Mouse (Mus musculus) urinary bladder, adult 2 months (tissue): ENCODE results near the gene Itga2b. TPM values are rescaled to one million over a fixed set of nuclear protein-coding genes. Genes with fewer than 3 reads are reported as not detected.
A peak's percentile ranks its signal among the peaks of the same experiment; 100 is the strongest.
"Not testable (repeated sequence)": the region's sequence is repeated elsewhere in the genome, so short reads cannot be mapped to it uniquely, and the experiment has no call there.

Experiments
- DNase-seq: peaks from one replicate; pipeline ENCODE4 v3.0.0; 2022; ENCODE audit warnings: low spot score
- polyA plus RNA-seq: library from polyadenylated mRNA; depleted of rRNA; stranded (reverse); fragments of >200 nt; gene quantifications from 2 replicates; pipeline ENCODE4 v1.2.3, GENCODE M21; 2012; rRNA removed

Gene Itga2b
- polyA plus RNA-seq, 1 experiment: 7.2 TPM

DNA sequence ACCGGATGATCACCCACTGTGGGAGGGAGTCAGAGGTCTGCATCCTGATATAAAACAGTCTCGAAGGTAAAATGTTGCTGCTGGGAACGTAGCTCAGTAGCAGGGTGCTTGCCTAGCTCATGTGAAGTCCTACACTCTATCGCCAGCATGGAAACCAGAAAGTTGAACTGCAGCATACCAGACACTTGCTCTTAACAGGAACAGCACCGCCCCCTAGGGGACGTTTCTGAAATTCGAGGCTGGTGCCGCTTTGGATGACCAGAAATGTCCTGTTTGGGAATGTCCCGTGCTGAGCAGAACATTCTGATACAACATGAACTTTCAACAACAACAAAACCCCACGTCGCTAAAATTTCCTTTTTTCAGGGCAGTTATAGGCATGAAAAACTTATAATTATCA is 58.2 kb downstream of the Itga2b start:
- peak; percentile 75 for DNase-seq

GRCm38 (mm10) chr11:102411061-102411460 is 58.9 kb downstream of the Itga2b start:
- DNase-seq: no peak

DNA sequence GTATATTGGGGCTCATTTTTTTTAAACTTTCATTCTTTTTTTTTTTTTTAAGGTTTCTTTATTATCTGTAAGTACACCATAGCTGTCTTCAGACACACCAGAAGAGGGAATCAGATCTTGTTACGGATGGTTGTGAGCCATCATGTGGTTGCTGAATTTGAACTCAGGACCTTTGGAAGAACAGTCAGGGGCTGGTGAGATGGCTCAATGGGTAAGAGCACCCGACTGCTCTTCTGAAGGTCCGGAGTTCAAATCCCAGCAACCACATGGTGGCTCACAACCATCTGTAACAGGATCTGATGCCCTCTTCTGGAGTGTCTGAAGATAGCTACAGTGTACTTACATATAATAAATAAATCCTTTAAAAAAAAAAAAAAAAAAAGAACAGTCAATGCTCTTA is 59.6 kb downstream of the Itga2b start:
- not testable (repeated sequence) for DNase-seq

- DNase-seq: no peak
These were observed 60.1 kb downstream of the Itga2b start for GRCm38 (mm10) chr11:102409795-102410330.

DNA sequence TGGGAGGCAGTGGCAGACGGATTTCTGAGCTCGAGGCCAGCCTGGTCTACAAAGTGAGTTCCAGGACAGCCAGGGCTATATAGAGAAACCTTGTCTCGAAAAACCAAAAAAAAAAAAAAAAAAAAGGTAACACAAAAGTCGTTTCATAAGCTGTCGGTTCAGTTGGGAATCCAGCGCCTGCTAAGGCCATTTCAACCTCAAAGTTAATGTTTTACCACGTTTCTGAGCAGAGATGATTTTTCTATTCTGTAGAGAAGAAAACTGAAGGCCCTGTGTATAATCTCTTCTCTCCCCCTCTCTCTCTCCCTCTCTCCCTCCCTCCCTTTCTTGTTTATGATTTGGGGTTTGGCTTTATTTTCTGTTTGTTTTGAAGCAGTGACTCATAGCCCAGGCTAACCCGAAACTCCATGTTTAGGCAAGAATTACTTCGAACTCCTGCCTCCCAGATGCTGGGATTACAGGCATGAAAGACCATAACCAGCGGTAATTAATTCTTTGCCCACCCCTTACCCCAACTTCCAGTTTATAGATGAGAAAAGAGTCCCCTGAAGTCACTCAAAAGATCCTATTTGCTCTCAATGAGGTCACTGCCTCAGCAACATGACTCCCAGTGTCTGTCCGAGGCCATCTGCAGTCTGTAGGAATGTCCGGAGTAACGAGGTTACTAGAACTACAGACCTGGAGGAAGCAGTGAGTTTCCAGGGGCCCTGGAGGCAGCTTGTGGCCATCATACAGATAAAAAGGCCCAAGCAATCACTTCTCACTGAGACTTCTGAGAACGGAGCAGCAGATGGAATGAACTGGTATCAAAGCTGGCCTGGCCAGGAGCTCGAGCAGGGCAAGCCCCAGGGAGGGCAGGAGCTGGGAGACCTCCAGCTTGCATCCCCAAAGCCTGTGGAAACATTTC is 60.8 kb downstream of the Itga2b start:
- DNase-seq: no peak

- peak; percentile 77 for DNase-seq
These were observed 61.5 kb downstream of the Itga2b start for GRCm38 (mm10) chr11:102408344-102408876.

DNA sequence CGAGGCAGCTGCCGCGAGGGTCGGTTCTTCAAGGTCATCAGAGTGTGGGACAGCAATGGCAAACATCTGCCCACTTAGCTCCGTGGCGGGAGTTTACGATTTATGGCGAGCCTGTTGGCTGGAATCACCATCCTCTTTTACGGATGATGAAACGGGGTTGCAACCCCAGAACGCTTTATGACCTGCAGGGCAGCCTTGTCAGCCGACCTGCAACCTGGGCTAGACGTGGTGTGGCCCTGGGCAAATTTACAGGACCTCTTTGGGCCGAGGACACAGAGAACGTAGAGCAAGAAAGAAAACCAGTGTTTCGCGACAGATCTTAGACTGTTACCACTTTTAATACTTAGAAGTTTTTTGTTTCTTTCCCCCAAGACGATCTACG is 62.1 kb downstream of the Itga2b start, which contains the start of gene Slc25a39:
TSS of gene Slc25a39 (minus strand) at position 113 of the 382 bp plus-strand sequence.
- DNase-seq: no peak

GRCm38 (mm10) chr11:102406900-102407833 is 62.8 kb downstream of the Itga2b start:
- peak; percentile 90 for DNase-seq

- DNase-seq: no peak
These were observed 63.5 kb downstream of the Itga2b start for GRCm38 (mm10) chr11:102406401-102406800.

DNA sequence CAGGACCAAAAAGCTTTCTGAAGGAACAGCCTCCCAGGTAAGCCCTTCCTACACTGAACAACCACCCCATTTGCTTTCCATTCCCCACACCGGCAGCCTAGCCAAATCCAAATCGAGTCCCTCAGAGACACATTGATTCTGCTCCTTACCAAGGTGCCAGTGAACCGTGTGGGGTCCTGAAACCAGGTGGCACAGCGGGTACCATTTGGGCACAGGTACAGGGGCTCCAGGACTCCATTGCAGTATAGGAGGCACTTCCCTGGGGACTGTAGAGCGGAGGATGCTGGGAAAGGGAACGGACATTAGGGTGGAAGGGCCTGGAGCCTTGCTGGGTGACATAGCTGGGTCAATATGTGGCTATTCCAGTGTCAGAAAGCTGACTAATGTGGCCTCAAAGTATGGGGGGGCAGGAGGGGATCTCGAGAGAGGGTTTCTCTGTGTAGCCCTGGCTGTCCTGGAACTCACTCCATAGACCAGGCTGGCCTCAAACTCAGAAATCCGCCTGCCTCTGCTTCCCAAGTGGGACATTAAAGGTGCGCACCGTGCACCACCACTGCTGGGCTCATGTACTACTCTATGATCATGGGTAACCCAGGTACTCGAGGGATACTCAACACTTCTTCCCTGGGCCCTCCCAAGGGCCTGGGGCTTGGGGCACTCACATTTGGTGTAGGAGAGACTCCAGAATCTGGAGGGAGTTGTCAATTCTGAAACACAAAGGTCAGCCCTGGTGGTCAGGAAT is 64.2 kb downstream of the Itga2b start:
- no peak for DNase-seq

DNA sequence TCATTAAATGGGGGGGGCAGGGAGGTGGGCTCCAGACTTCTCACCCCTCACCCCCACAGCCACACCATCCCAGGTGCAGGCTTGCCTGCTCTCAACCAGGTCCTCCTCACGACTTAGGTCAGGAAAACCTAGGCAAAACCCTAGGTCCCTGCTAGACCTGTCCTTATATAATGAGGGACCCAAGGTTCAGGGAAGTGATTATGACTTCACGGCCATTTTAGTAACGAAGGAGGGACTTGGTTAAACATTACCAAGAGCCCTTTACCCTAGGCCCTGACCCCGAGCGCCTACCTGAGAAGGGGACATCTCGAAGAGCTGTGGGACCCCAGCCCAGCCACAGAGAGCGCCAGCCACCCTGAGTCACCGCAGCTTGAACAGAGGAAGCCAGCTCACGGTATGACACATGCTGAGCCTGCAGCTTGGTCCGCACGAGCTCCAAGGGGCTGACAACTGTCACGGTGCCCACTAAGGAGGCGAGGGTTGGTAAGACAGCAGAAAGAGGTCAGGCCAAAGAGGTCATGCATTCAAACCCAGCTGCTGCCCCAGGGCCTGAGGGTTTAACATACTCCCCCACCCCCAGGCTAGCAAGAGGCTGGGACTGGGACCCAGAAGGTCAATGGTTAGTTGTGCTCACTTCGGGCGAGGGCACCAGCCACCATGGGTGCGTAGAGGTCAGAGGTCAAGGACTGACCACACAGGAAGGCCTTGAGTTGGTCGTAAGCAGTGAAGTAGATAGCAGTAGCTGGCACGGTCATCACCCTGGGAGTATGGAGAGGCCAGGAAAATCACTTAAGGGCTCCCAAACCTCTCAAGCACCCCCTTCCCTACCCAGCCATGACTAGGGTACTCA is 65.5 kb downstream of the Itga2b start:
- DNase-seq: no peak

GRCm38 (mm10) chr11:102403657-102404056 is 66.3 kb downstream of the Itga2b start:
- no peak for DNase-seq

Other genes starting within 250 kb of the Itga2b start
- gene Hdac5, start 240.0 kb downstream of the Itga2b start, polyA plus RNA-seq: 58.1 and 75.4 TPM in 2 replicates
- gene BC030867, start 221.2 kb downstream of the Itga2b start, polyA plus RNA-seq: 0.41 TPM in 2 replicates
- 0.63 and 0.65 TPM in 2 replicates for gene Asb16, start 201.4 kb downstream of the Itga2b start, polyA plus RNA-seq
- 50.8 and 57.6 TPM in 2 replicates for gene Tmub2, start 185.2 kb downstream of the Itga2b start, polyA plus RNA-seq
- gene Atxn7l3, start 173.5 kb downstream of the Itga2b start, polyA plus RNA-seq: 36.5 and 38.6 TPM in 2 replicates
- 45.7 and 61.5 TPM in 2 replicates for gene Ubtf, start 150.4 kb downstream of the Itga2b start, polyA plus RNA-seq
- 0.01 TPM in 1 of 2 replicates, not detected in the other for gene Slc4a1, start 103.9 kb downstream of the Itga2b start, polyA plus RNA-seq
- 1.4 and 2.9 TPM in 2 replicates for gene Rundc3a, start 76.7 kb downstream of the Itga2b start, polyA plus RNA-seq
- gene Slc25a39, start 62.2 kb downstream of the Itga2b start, polyA plus RNA-seq: 80.3 and 88.2 TPM in 2 replicates
- gene Grn, start 39.8 kb downstream of the Itga2b start, polyA plus RNA-seq: 190 and 251 TPM in 2 replicates
- 6.9 and 10.4 TPM in 2 replicates for gene Fam171a2, start 22.4 kb downstream of the Itga2b start, polyA plus RNA-seq
- gene Gpatch8, start 86.3 kb upstream of the Itga2b start, polyA plus RNA-seq: 17.5 and 23.9 TPM in 2 replicates
- 53.0 and 56.5 TPM in 2 replicates for gene Gm11627, start 109.3 kb upstream of the Itga2b start, polyA plus RNA-seq
- 53.7 and 54.9 TPM in 2 replicates for gene Fzd2, start 134.3 kb upstream of the Itga2b start, polyA plus RNA-seq
- gene Meioc, start 193.6 kb upstream of the Itga2b start, polyA plus RNA-seq: 0.04 and 0.09 TPM in 2 replicates
- 17.3 and 17.8 TPM in 2 replicates for gene Ccdc43, start 227.7 kb upstream of the Itga2b start, polyA plus RNA-seq